Mouse (Mus musculus) adrenal gland (tissue): ENCODE measurements around the gene Ube2j1.
"Not testable (repeated sequence)": the region's sequence is repeated elsewhere in the genome, so short reads cannot be mapped to it uniquely, and the experiment has no call there.

Experiments
- intact Hi-C: fragments of 180-260 bp; cut with DNase I; formaldehyde crosslinking; loops from one replicate; pipeline ENCODE4 v1.15.1; 2025
- long read RNA-seq, 2 experiments: library from polyadenylated mRNA; unstranded; transcript quantifications; one replicate each; pipeline ENCODE4 v2.0.0; 2020; ENCODE audit warnings: borderline replicate concordance in 1 of 2; ENCODE audit not compliant: insufficient replicate concordance in 1 of 2

Ube2j1 gene
- long read RNA-seq, experiment 1, transcript Ube2j1-202 (8 exons, 3,530 nt), result major isoform, 24 of 32 reads
- long read RNA-seq, experiment 1, partial matches to known transcripts, result 0 of 32 reads
- long read RNA-seq, experiment 1, other reads (novel, unspliced or antisense), result 8 of 32 reads
- long read RNA-seq, experiment 2, transcript Ube2j1-202 (8 exons, 3,530 nt), result major isoform, 27 of 46 reads
- long read RNA-seq, experiment 2, partial matches to known transcripts, result 0 of 46 reads
- long read RNA-seq, experiment 2, other reads (novel, unspliced or antisense), result 19 of 46 reads

DNA sequence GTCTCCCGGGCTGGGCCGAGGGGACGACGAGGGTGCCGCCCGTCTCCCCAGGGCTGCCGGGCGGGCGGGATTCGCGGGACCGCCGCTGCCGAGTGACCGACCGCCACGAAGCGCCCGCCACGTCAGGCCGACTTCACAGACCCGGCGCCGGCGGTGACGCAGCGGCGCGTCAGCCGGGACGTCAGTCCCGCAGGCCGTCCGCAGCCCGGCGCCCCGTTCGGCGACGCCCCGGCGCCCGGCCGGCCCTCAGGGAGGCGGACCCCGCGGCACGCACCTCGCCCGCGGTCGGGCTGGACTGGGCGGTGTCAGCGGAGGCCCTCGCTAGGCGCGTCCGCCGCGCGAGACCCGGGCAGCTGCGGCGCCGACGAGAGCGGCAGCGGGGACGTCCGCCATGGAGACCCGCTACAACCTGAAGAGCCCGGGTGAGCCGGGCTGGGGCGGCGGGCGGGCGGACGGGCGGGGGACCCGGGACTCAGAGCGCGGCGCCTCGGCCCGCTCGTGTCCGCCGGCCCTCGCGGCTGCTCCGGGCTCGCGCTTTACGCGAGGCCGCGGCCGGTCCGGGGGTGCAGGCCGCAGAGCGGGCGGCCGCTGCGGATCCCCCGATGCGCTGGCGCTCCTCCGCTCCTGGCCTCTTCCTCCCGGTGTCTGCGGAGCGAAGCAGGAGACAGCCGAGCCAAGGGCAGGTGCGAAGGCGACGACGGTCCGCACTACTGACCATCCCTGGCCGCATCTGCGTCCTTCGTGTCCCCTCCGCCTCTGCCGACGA lies at the start of gene Ube2j1:
Ube2j1 (plus strand) TSS at position 222 of the 766 bp plus-strand sequence.
- intact Hi-C loops, result loop anchor here (5.0 to 10.0 kb wide), 2 partner anchors 263 to 374 kb away; partner anchors contain the start of genes Mdn1 and Pnrc1

DNA sequence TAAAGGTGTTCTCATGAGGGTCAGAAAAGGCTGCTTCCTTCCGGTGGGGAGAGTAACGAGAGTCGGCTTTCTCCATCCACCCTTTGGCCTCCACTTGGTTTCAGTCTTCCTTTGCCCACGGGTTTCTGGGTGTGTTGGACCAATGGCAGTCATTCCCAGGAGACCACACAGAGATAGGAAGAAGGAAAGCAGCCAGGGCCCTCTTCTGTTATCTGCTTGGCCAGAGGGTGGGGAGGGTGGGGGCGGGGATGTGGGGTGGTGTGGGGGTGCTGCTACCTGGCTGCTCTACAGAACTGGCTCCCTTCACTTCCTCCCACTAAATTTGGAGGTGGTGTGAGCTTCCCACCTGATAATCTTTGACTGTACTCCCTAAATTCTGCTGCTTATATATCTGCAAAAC lies 49.6 kb upstream of the Ube2j1 start:
- intact Hi-C loops, result no loop called here

DNA sequence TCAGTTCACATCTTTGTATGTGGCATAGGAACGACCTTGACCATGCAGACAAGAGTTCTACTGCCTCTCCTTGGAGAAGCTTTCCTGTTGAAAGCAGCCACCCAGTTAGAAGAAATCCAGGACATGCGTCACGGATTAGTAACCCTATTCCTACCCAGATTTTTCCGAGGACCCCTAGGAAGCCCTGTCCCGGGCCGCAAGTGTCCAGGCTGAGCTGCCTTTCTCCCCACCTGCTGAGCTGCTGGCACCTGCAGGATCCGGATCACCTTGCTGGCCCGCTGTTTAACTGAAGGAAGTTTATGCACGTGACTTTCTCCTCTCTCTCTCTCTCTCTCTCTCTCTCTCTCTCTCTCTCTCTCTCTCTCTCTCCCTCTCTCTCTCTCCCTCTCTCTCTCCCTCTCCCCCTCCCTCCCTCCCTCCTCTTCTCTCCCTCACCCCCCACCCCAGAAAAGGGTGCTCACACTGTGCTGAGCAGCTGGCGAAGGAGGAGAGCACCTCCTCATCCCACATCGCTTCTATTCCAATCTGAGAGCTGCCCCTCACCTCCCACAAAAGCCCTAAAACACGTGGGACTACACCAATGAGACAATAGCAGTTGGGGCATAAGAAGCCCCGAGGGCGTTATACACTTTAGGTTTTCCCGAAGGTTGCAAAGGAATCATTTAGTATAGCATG lies 49.0 kb upstream of the Ube2j1 start:
- intact Hi-C loops, result no loop called here

DNA sequence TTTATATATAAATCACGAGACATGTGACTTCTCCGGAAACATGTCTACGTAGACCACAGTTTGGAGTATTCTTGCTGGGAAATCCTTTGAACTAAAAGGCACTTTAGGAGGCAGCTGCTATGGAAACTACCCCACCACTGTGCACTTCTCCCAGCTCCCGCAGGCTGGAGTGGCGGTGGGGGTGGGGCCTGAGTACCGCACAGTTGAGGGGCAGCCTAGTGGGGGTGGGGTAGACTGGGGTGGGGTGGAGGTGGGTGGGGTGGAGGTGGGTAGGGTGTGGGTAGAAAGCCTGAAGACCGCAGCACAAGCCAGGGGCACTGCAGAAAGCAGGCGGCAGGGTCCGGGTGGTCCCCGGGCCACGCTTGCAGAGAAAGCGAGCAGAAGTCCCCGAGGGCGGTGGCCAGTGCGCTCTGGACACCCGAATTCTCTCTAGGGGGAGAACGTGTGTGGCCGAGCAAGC lies 48.5 kb upstream of the Ube2j1 start, which contains the start of gene Rragd:
Rragd (plus strand) TSS at position 322 of the 460 bp plus-strand sequence.
- intact Hi-C loops, result no loop called here

DNA sequence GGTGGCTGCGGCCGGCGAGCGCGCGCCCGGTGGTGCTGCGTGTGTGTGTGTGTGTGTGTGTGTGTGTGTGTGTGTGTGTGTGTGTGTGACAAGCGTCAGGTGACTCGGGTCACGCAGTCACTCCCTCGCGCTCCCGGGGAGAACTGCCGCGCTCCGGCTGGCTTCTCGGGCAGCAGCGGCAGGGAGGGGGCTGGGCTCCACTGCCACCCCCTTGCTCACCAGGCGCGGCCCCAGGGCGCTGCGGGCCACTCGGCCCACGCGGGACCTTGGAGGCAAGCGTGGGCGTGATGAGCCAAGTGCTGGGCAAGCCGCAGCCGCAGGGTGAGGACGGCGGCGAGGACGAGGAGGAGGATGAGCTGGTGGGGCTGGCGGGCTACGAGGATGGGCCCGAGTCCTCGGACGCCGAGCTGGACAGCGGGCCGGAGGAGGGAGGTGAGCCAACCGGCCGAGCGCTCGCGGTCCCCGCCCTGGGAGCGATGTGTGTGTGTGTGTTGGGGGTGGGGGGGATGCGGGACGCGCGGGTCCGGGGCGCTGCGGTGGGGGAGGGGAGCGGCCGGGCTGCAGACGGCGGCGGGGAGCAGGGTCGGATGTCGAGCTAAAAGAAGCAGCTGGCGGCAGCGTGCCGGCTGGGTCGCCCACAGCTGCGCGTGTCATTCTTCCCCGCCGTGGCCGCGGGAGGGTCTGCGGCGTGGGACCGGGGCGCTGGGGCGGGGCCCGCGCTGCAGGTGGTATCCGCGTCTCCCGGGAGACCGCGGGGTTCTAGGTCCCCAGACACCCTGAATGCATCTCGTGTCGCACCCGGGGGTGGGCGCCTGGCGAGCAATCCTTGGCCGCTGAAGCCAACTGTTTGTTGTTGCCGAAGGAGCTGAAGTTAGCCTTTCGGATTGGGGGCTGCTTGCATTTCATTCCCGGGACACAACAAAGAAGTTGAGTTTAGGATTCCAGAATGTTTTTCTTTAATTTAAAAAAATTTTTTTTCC lies 47.8 kb upstream of the Ube2j1 start:
- intact Hi-C loops, result no loop called here

DNA sequence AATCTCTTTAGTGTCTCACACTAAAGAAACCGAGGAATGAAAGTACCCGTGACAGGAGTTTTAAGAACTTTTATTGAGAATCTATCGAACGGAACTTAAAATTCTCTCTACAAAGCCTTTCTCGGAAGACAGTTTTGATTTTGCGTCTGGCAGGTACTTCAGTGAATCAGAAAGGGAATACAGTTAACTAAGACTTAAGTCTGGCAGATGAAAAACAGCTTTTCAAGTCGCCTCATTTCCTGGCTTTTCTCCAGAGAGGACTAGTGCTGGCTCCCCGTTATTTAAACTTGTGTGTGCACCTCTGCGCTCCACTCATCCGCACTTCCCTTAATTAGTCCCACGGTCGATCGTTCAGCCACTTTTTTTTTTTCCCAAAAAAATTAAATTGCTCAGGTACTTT lies 47.0 kb upstream of the Ube2j1 start:
- intact Hi-C loops, result no loop called here

DNA sequence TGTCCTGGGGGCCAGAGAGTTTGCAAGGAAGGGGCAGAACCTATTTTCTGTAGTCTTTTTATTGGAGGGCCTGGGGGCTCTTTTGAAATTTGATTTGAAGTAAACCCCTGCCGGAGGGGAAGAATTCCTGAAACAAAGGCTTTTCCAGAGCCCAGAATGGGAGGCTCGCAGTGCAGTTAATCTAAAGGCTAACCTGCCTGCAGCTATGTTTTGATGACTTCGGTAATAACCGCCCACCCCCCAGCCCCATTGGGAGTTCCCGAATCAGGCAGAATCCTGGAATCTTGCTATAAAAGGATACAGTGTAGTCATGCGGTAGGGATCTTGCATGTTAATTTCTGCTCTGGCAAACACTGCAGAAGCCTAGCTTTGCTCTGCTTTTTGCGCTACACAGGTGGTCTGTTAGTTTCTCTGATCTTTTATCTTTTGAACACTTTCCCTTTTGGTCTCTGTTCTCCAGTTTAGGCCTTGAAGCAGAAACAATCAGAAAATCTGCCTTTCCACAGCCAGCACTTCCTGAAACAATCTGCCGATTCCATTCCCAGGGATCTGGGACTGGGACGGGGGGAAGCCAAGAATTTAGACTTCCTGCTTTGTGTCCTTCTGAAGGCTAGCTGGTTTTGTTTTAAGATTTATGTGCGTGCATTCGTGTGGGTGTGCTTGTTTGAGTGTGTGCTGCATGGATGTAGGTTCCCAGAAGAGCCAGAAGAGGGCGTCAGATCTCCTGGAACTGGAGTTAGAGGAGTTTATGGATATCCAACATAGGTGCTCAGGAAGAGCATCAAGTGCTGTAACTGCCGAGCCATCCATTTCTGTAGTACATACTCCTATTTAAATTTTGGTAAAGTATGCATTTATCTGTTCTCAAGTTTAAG lies 46.2 kb upstream of the Ube2j1 start:
- intact Hi-C loops, result no loop called here

DNA sequence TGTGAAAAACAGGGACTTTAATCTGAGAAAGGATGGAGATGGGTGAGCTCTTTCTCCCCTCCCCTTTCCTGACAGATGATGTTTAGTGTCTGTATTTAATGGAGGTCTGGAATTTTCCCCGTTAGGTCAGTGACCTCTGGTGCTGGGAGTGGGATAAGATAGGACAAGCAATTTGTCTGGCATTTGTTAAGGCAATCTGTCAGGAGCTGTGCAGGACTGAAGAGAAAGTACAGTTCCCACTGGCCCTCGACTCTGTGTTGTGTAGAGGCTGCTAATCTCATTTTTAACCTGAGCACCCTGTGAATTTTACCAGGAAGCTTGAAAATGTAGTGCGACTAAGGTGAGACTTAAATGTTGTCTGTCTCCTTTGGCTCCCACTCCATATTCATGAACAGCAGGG lies 45.5 kb upstream of the Ube2j1 start:
- intact Hi-C loops, result no loop called here

DNA sequence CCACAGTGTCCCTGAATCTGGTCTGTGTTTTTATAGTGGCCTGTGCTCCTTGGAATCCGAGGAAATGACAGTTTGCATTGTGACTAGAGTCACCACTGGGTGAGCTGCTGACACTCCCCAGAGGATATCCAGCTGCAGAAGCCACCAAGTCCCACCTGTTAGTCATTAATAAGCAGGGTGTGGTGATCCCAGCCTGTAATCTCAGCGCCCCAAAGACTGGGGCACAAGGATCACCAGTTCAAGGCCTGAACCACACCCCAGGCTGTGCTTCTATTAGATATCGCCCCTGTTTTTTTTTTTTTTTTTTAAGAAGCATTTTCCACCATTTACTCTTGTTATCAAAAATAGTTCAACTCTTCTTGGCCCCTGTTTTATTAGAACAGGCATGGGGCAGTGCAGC lies 44.2 kb upstream of the Ube2j1 start:
- intact Hi-C loops, result no loop called here

DNA sequence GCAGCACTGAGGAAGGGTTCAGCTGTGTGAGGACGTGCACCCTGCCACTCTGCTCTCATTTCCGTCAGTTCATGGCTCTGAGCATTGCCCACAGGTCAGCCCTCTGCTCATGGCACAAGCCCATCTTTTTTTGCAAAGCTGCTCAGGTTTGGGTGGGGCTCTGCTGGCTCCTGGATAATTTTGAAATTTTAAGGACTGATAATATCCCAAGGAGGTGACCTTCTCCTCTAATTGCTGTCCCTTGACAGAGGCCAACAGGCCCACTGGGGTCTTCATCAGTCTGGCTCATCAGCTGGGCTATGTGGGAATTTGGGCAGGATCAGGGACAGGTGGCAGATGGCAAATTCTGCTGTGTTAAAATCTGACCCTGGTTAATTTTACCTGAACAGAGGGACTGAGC lies 41.9 kb upstream of the Ube2j1 start:
- intact Hi-C loops, result no loop called here

DNA sequence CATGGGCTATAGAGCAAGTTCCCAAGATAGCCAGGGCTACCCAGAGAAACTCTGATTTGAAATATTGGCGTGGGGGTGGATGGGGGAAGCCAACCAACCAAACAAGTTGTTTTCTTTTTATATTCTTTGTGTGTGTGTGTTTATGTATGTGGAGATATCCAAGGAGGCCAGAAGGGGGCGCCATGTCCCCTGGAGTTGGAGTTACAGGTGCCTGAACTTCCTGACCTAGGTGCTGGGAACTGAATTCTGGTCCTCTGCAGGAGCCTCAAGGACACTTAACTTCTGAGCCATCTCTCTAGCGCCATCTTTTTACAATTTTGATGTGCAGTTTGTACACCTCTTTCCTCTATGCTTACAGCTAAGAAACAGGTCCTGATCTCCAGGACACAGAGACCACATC lies 37.0 kb upstream of the Ube2j1 start:
- intact Hi-C loops, result no loop called here

DNA sequence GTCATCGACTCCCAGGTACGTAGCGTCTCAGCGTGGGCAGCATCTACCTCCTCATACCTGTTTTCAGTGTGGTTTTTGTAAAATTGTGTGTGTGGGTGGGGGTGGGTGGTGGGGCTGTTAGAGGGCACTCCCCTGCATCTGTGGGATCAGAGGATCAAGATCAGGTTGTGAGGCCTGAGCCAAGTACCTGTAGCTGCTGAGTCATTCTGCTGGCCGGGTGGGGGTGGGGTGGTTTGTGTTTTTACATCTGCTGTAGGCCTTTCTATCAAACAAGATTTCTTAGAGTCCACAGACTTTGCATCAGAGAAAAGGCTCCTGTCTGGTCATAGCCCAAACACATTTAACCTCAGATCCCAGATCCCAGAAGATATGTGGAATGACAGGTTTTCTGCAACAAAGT lies 35.1 kb upstream of the Ube2j1 start:
- intact Hi-C loops, result no loop called here

DNA sequence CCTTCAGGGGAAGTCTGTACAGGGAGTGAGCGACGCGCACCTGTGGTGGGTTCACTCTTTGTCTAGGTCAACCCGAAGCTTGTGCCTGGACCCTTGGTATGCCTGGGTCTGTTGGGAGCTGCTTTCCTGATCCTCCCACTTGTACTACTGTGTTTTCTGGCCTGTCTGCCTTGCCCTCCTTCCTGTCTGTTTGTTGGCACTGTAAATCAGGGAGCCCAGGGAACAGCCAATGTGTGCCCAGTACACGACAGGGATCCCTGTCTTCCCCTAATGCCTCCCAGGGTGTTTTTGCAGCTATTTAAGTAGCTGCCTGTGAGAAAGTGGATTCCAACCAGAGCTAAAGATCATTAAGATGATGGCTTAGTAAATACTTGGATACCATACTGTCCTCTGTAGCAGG lies 33.6 kb upstream of the Ube2j1 start:
- intact Hi-C loops, result no loop called here

DNA sequence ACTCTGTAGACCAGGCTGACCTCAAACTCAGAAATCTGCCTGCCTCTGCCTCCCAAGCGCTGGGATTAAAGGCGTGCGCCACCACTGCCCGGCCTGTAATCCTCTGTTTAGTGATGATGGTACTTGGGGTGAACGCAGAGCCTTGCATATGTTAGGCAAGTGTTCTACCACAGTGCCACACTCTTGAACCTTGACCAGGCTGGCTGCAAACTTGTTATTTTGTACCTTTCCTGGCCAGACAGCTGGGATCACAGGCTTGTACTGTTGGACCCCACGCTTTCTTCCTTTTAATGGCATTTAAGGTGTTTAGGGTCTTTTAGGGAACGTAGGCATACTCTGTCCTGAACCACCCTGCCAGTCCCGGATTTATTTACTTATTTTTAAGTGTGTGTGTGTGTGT lies 32.2 kb upstream of the Ube2j1 start:
- intact Hi-C loops, result no loop called here

DNA sequence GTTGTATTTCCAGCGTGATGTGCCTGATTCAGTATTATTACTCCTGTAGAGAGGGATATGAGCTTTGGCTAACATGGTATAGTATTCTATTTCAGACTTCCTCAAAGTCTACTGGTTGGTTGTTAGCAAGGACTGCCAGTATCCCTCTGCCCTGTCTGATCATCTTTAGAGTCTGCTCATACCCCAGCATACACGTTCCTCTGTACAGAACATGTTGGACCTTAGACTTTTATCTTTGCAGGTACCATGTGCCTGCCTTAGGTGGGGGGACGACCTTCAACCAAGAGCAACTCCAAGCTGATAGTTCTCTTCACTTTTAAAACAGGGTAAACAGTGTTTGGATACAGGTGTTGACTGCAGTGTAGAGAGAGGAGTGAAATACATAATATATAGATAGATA lies 29.1 kb upstream of the Ube2j1 start:
- intact Hi-C loops, result no loop called here

DNA sequence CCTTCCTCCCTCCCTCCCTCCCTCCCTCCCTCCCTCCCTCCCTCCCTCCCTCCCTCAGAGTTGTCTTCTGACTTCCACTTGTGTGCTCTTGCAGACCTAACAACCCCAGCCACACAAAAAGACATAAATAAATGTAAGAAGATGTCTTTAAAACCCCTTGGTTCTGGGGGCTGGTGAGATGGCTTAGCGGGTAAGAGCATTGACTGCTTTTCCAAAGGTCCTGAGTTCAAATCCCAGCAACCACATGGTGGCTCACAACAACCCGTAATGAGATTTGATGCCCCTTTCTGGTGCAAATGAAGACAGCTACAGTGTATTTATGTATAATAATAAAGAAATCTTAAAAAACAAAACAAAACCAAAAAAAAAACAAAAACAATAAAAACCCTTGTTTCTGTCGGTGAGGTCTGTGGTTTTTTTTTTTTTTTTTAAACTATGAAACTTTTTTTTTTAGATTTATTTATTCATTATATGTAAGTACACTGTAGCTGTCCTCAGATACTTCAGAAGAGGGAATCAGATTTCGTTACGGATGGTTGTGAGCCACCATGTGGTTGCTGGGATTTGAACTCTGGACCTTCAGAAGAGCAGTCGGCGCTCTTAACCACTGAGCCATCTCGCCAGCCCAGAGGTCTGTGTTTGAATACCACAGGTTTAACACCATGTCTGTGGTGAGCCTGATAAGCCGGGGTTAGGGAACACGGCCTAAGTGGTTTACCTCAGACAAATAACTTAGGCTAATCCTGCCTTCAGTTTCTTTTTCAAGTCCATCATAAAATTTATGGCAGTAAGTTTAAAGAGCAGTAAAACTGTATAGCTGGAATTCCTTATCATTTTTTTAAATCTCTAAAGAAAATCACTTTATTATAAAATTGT lies 25.4 kb upstream of the Ube2j1 start:
- intact Hi-C loops, result not testable (repeated sequence)

DNA sequence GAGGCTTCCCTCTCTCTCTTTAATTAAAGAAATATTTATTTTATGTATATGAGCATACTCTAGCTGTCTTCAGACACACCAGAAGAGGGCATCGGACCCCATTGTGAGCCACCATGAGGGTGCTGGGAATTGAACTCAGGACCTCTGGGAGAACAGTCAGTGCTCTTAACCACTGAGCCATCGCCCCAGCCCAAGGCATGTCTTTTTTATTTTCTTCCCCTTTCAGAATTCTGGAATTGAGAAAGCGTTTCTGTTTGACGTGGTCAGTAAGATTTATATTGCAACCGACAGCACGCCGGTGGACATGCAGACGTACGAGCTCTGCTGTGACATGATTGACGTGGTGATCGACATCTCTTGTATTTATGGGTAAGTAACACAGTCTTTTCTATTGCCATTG lies 24.4 kb upstream of the Ube2j1 start:
- intact Hi-C loops, result no loop called here

DNA sequence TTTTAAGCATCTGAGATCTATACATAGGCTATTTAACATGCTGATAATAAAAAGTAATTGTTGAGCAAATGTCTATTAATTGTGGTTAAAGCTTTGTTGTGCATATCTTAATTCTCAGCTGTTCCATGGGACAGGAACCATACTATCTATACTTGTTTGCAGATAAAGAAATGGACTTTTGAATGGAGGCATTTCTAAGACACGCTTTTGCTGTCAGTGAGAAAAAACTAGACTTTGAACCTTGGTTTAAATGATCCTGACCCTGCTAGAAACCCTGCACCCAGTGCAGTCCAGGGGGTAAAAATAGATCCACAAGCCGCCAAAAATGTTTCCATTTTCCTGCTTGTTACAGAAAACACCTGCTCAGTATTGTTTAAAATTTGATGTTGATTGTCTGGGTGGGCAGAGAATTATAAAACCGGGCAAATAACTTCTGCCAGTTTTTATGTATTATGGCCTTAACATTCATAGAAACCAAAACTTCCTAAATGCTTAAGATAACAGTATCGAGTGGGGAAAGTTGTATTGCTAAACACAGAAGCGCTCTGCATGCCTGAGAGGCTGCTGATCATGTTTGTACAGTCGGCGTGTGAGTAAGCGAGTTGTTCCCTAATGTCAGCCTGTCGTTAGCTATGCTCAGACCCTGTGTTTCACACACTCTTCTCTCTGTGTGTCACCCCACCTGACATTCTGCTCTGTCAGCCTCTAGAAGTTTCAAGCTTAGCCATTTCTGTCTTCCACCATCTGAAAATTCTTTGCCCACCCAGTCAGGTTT lies 23.6 kb upstream of the Ube2j1 start:
- intact Hi-C loops, result no loop called here
